Mouse (Mus musculus): ENCODE measurements at regions not wholly inside any gene's neighbourhood (a gene's known extent, or its start where the extent isn't known, plus 50 kb on each side); places are given as distances from the start of the nearest gene placed in this dataset.

DNA sequence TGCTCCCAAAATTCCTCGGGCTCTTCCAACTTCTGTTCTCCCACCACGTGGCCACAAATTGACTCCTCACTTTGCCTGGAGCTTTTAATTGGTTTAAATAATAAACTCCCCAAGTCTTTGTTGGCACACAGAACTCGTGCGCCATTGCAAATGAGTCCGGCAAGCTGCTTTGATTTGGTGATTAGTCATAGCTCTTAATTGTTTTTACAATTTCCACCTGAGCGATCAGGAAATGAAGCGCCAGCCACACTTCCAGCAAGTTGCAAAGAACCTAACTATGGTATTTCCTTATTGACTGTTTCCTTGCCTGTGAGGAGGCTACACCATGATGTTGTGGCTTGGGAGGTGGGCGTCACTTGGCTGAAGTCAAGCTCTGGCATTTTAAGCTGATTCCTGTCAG is 233.5 kb downstream of the Zic3 start:
- no peak for TF ChIP-seq CTCF (IDR thresholded peaks at IDR 0.05; ENCODE audit: low read depth)
- no peak for TF ChIP-seq EP300 (optimal IDR thresholded peaks at IDR 0.05)

All from stomach, postnatal 0 days (tissue).